Mouse (Mus musculus): ENCODE measurements at regions not wholly inside any gene's neighbourhood (a gene's known extent, or its start where the extent isn't known, plus 50 kb on each side); places are given as distances from the start of the nearest gene placed in this dataset.
A peak's percentile ranks its signal among the peaks of the same experiment; 100 is the strongest.

DNA sequence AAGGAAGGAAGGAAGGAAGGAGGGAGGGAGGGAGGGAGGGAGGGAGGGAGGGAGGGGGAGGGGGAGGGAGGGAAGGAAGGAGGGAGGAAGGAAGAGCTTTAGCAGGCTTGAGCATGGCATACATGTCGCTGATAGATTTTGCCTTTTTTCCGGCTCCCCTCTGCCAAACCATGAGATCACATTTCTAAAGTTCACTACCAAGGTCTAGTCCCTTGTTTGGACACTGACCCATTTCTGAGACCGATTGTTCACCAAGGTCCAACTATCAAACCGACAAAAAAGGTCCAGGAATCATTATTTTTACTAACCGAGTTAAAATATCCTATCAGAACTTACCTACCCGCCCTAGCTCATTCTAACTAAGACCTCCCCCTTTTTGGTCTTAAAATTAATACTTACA lies 120.1 kb downstream of the Sox2 start:
- Histone ChIP-seq H3K9ac (ENCODE audit: low read length) (no peak overlapping the region), H3K27ac (replicated peaks; ENCODE audit: low read depth, low read length) (no peak overlapping the region), H3K27me3 (ENCODE audit: control insufficient read depth, insufficient read depth, low read length) (no peaks in the 10 kb centered on the region), H3K4me3 (ENCODE audit: low read depth, low read length) (no peak overlapping the region), H3K4me1 (ENCODE audit: control insufficient read depth, insufficient read depth, low read length) (no peaks in the 10 kb centered on the region), H3K4me2 (ENCODE audit: low read depth, severe bottlenecking) (no peak overlapping the region), H3K9me3 (ENCODE audit: control insufficient read depth, low read length) (no peaks in the 10 kb centered on the region), H3K36me3 (ENCODE audit: control insufficient read depth, insufficient read depth, low read length) (no peaks in the 10 kb centered on the region)
- DNase-seq (ENCODE audit: low spot score) = no peak
- 84% methylated on average over 6 of the region's 6 CpGs for WGBS
- no peak for ATAC-seq (ENCODE audit: insufficient number of reproducible peaks, low FRiP score, low TSS enrichment, low read depth)

DNA sequence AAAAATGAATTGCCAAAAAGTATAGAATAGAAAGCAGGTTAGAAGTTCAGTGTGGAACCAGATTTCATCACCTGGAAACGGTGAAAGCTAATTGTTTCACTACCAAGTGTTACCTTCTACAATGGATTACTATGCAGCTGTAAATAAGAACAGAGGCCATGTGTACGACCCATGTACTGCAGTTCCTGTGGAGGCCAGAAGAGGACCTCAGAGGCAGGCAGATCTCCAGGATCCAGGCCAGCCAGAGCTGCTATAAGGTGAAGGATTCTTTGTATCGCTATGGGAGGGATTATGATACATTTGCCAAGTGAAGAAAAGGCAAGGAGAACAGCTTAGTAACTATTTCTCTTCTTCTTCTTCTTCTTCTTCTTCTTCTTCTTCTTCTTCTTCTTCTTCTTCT lies 121.8 kb downstream of the Sox2 start:
- ATAC-seq (ENCODE audit: insufficient number of reproducible peaks, low FRiP score, low TSS enrichment, low read depth) (no peak), DNase-seq (ENCODE audit: low spot score) (no peak)
- H3K9ac ChIP-seq (ENCODE audit: low read length) = no peak overlapping the region
- no peak overlapping the region for H3K4me2 ChIP-seq (ENCODE audit: low read depth, severe bottlenecking)
- no peaks in the 10 kb centered on the region for H3K27me3 ChIP-seq (ENCODE audit: control insufficient read depth, insufficient read depth, low read length)
- H3K36me3 ChIP-seq (ENCODE audit: control insufficient read depth, insufficient read depth, low read length) = no peaks in the 10 kb centered on the region
- no peaks in the 10 kb centered on the region for H3K9me3 ChIP-seq (ENCODE audit: control insufficient read depth, low read length)
- WGBS = 84% methylated on average over 3 of the region's 3 CpGs
- no peaks in the 10 kb centered on the region for H3K4me1 ChIP-seq (ENCODE audit: control insufficient read depth, insufficient read depth, low read length)
- H3K27ac ChIP-seq (replicated peaks; ENCODE audit: low read depth, low read length) = no peak overlapping the region
- no peak overlapping the region for H3K4me3 ChIP-seq (ENCODE audit: low read depth, low read length)

DNA sequence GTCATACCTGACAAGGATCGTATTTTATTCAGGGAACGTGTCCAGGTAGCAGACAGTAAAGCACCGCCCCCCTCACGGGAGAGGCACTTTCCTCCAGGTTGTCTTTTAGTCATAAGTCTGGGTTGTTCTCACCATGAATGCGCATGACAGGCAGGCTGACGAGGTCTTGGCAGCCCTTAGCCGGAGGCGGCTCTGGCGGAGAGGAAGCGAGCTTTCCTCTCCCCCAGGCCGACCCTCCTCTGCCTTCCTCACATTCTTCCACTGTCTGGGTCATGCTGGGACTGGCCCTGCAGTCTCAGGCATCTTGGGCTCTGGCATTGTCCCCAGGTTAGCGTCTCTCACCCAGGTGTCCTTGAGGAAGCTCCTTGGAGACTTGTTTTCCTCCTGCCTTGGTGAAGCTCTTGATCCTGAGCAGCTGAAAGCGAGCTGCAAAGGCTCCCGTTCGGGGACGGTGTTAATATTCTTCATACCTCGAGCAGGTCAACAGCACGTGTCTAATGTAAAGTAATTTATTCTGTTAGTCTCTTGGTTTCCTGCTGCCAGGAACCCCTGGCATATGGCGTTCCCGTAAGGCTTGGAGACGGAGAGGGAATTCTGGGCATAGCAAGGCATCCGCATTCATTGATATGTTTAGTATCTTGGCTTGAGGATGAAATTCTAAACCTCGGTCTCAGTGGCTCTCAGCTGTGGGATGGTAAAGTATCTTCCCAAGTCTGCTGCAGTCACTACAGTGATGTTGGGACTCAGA lies 123.6 kb downstream of the Sox2 start:
- Histone ChIP-seq H3K27me3 (ENCODE audit: control insufficient read depth, insufficient read depth, low read length) (no peaks in the 10 kb centered on the region), H3K4me2 (ENCODE audit: low read depth, severe bottlenecking) (no peak overlapping the region), H3K9me3 (ENCODE audit: control insufficient read depth, low read length) (no peaks in the 10 kb centered on the region), H3K4me3 (ENCODE audit: low read depth, low read length) (no peak overlapping the region), H3K36me3 (ENCODE audit: control insufficient read depth, insufficient read depth, low read length) (no peaks in the 10 kb centered on the region), H3K4me1 (ENCODE audit: control insufficient read depth, insufficient read depth, low read length) (no peaks in the 10 kb centered on the region), H3K27ac (replicated peaks; ENCODE audit: low read depth, low read length) (no peak overlapping the region), H3K9ac (ENCODE audit: low read length) (no peak overlapping the region)
- DNase-seq (ENCODE audit: low spot score) (peak; percentile 61), ATAC-seq (ENCODE audit: insufficient number of reproducible peaks, low FRiP score, low TSS enrichment, low read depth) (peak; percentile 39; the same call in 1 of the 2 replicates)
- 25% methylated on average over 23 of the region's 23 CpGs for WGBS

DNA sequence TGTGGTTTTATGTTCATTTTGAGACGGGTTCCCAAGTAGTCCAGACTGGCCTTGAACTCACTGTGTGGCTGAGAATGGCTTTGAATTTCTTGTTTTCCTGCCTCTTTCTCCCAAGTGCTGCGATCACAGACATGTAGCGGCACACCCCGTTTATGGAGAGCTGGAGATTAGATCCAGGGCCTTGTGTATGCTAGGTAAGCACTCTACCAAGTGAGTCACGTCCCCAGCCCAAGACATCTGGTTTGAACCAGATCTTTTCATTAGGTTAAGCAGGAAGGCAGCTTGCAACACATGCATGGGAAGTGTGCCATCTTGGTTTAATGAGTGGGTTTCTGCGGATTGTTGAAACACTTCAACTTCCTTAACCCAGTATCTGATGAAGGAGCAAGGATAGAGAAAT lies 131.6 kb downstream of the Sox2 start:
- WGBS = 79% methylated on average over 6 of the region's 6 CpGs
- H3K4me2 ChIP-seq (ENCODE audit: low read depth, severe bottlenecking) = no peak overlapping the region
- ATAC-seq (ENCODE audit: insufficient number of reproducible peaks, low FRiP score, low TSS enrichment, low read depth) (no peak), DNase-seq (ENCODE audit: low spot score) (no peak)
- no peaks in the 10 kb centered on the region for H3K27me3 ChIP-seq (ENCODE audit: control insufficient read depth, insufficient read depth, low read length)
- no peaks in the 10 kb centered on the region for H3K36me3 ChIP-seq (ENCODE audit: control insufficient read depth, insufficient read depth, low read length)
- H3K4me1 ChIP-seq (ENCODE audit: control insufficient read depth, insufficient read depth, low read length) = no peaks in the 10 kb centered on the region
- no peak overlapping the region for H3K4me3 ChIP-seq (ENCODE audit: low read depth, low read length)
- no peak overlapping the region for H3K9ac ChIP-seq (ENCODE audit: low read length)
- H3K9me3 ChIP-seq (ENCODE audit: control insufficient read depth, low read length) = no peaks in the 10 kb centered on the region
- H3K27ac ChIP-seq (replicated peaks; ENCODE audit: low read depth, low read length) = no peak overlapping the region

DNA sequence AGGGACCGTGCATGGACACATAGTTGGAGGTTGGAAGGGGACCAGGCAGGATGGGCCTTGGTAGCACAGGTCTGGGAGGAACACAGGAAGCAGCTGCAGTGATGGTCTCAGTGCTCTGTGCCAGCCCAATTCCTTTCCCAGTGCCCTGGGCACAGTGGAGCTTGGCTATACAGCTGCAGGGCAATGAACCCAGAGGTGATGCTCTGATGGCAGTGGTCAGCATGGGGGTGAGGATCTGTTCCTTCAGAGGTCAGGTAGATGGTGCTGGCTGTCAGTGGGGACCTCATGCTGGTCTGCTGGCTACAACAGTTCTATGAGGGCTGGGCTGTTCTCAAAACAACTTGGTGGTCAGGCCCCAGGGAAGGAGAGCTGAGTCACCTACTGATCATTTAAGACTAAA lies 133.2 kb downstream of the Sox2 start:
- Histone ChIP-seq H3K27me3 (ENCODE audit: control insufficient read depth, insufficient read depth, low read length) (no peaks in the 10 kb centered on the region), H3K4me2 (ENCODE audit: low read depth, severe bottlenecking) (no peak overlapping the region), H3K9ac (ENCODE audit: low read length) (no peak overlapping the region), H3K9me3 (ENCODE audit: control insufficient read depth, low read length) (no peaks in the 10 kb centered on the region), H3K36me3 (ENCODE audit: control insufficient read depth, insufficient read depth, low read length) (no peaks in the 10 kb centered on the region), H3K4me1 (ENCODE audit: control insufficient read depth, insufficient read depth, low read length) (no peaks in the 10 kb centered on the region), H3K27ac (replicated peaks; ENCODE audit: low read depth, low read length) (no peak overlapping the region), H3K4me3 (ENCODE audit: low read depth, low read length) (no peak overlapping the region)
- no peak for ATAC-seq (ENCODE audit: insufficient number of reproducible peaks, low FRiP score, low TSS enrichment, low read depth)
- DNase-seq (ENCODE audit: low spot score) = no peak
- 88% methylated on average over 1 of the region's 1 CpGs for WGBS

DNA sequence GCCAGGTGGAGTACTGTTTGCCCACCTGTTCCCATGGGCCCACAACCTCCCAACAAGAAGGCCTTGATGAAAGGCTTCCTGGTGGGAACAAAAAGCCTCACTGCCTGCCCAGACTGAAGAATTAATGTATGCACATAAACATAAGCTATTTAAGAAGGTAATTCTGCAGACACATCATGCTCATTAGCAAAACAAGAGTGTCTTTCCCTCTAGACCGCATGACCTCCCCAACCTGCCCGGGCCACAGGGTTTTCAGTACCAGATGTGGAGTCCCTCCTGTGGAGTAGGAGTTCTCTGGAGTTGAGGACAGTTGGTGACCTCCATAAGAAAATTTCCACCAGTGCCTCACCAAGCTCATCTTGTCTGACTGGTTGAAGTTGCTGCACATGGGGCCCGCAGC lies 137.0 kb downstream of the Sox2 start:
- H3K4me2 ChIP-seq (ENCODE audit: low read depth, severe bottlenecking) = no peak overlapping the region
- no peaks in the 10 kb centered on the region for H3K9me3 ChIP-seq (ENCODE audit: control insufficient read depth, low read length)

DNA sequence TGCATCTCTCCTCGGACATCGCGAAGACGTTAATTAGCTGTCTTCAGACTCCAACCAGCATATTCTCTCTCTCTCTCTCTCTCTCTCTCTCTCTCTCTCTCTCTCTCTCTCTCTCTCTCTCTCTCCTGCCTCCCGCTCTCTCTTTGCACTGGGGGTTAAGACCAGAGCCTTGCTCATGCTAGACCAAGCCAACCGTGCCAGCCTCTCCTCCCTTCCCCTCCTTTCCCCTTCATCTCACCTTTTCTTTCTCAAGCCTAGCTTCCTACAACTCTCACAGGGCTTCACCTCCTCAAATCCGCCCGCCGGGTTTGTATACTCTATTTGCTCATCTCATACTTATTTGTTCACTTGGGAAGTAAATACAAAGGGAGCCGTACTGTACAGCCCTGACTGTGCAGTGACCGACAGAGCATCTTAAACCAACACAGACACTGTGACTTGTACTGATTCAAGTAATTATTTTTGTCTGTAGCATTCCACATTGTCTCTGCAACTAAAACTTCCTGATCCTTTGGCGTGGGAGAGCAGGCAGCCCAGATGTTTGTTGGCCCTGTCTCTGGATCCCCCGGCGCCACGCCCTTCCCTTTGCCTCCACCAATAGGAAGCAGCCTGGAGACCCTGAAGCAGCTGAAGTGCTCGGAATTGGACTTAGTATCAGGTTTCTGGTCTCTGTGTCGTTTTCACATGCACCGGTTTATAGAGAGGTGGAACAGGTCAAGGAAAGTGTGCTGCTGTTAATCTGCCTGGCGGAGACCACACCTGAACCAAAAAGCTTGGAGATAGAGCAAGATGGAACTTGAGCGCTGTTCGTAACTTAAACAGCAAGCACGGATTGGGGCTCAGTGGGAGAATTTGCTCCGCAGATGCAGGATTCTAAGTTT lies 145.1 kb downstream of the Sox2 start:
- peak; percentile 95 for ATAC-seq (ENCODE audit: insufficient number of reproducible peaks, low FRiP score, low TSS enrichment, low read depth)
- H3K4me1 ChIP-seq (ENCODE audit: control insufficient read depth, insufficient read depth, low read length) = peaks cover 4% of the 10 kb centered on the region; the same call in 1 of the 2 replicates
- no peak overlapping the region for H3K4me3 ChIP-seq (ENCODE audit: low read depth, low read length)
- no peaks in the 10 kb centered on the region for H3K36me3 ChIP-seq (ENCODE audit: control insufficient read depth, insufficient read depth, low read length)
- WGBS = 22% methylated on average over 23 of the region's 23 CpGs
- H3K4me2 ChIP-seq (ENCODE audit: low read depth, severe bottlenecking) = peak overlapping the region; percentile 37
- no peak overlapping the region for H3K27ac ChIP-seq (replicated peaks; ENCODE audit: low read depth, low read length)
- H3K9ac ChIP-seq (ENCODE audit: low read length) = no peak overlapping the region
- no peaks in the 10 kb centered on the region for H3K9me3 ChIP-seq (ENCODE audit: control insufficient read depth, low read length)
- no peaks in the 10 kb centered on the region for H3K27me3 ChIP-seq (ENCODE audit: control insufficient read depth, insufficient read depth, low read length)
- peak; percentile 84 for DNase-seq (ENCODE audit: low spot score)

More for the DNA sequence above, 137.0 kb downstream of the Sox2 start:
- H3K4me3 ChIP-seq (ENCODE audit: low read depth, low read length) = no peak overlapping the region
- H3K36me3 ChIP-seq (ENCODE audit: control insufficient read depth, insufficient read depth, low read length) = no peaks in the 10 kb centered on the region
- H3K9ac ChIP-seq (ENCODE audit: low read length) = no peak overlapping the region
- no peaks in the 10 kb centered on the region for H3K4me1 ChIP-seq (ENCODE audit: control insufficient read depth, insufficient read depth, low read length)
- 85% methylated on average over 3 of the region's 3 CpGs for WGBS
- no peaks in the 10 kb centered on the region for H3K27me3 ChIP-seq (ENCODE audit: control insufficient read depth, insufficient read depth, low read length)
- no peak for DNase-seq (ENCODE audit: low spot score)
- ATAC-seq (ENCODE audit: insufficient number of reproducible peaks, low FRiP score, low TSS enrichment, low read depth) = no peak
- H3K27ac ChIP-seq (replicated peaks; ENCODE audit: low read depth, low read length) = no peak overlapping the region

DNA sequence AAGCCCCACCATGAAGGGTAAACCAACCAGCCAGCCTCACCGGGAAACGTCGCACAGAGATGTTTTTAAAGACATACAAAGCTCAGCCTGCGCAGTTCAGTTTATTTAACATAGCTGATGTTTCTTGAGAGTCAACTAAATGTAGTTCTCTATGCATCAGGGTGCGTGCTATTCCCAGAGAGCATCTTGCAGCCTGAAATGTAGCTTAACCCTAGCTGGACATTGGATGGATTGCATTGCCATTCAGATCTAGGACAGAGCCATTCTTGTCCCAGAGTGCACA lies 145.7 kb downstream of the Sox2 start:
- Histone ChIP-seq H3K27me3 (ENCODE audit: control insufficient read depth, insufficient read depth, low read length) (no peaks in the 10 kb centered on the region), H3K27ac (replicated peaks; ENCODE audit: low read depth, low read length) (no peak overlapping the region), H3K9me3 (ENCODE audit: control insufficient read depth, low read length) (no peaks in the 10 kb centered on the region), H3K4me1 (ENCODE audit: control insufficient read depth, insufficient read depth, low read length) (peaks cover 4% of the 10 kb centered on the region; the same call in 1 of the 2 replicates), H3K9ac (ENCODE audit: low read length) (no peak overlapping the region), H3K4me3 (ENCODE audit: low read depth, low read length) (no peak overlapping the region), H3K36me3 (ENCODE audit: control insufficient read depth, insufficient read depth, low read length) (no peaks in the 10 kb centered on the region), H3K4me2 (ENCODE audit: low read depth, severe bottlenecking) (peak overlapping the region; percentile 37)
- WGBS = 14% methylated on average over 5 of the region's 5 CpGs
- ATAC-seq (ENCODE audit: insufficient number of reproducible peaks, low FRiP score, low TSS enrichment, low read depth) (no peak), DNase-seq (ENCODE audit: low spot score) (no peak)

Measured in limb, embryonic 11.5 days (tissue).